Mouse (Mus musculus) thymus, postnatal 0 days (tissue): ENCODE results near the gene Mrtfa. TPM values are rescaled to one million over a fixed set of nuclear protein-coding genes. Genes with fewer than 3 reads are reported as not detected.

ENCODE experiments used
- DNase-seq: peaks from one replicate; pipeline ENCODE4 v3.0.0-alpha.2; 2015; ENCODE audit warnings: low spot score
- polyA plus RNA-seq: library from polyadenylated mRNA; unstranded; fragments of >200 nt; fragmentation: Nextera tagmentation; extraction: Ambion mirVana; gene quantifications from 2 replicates; pipeline ENCODE4 v1.2.1, GENCODE M21; 2015

The Mrtfa gene
- polyA plus RNA-seq, 1 experiment from 2014 or later = 19.0 TPM

GRCm38 (mm10) chr15:81156453-81156852 is 34.1 kb downstream of the Mrtfa start:
- no peak for DNase-seq

- no peak for DNase-seq
These were observed 34.7 kb downstream of the Mrtfa start for GRCm38 (mm10) chr15:81155845-81156244.

GRCm38 (mm10) chr15:81154846-81155624 is 35.5 kb downstream of the Mrtfa start:
- DNase-seq = no peak

- DNase-seq = peak; percentile 46
These were observed 48.5 kb downstream of the Mrtfa start for GRCm38 (mm10) chr15:81141956-81142576.

GRCm38 (mm10) chr15:81140004-81140403 is 50.6 kb downstream of the Mrtfa start:
- DNase-seq = no peak

- DNase-seq = no peak
These were observed 53.3 kb downstream of the Mrtfa start for GRCm38 (mm10) chr15:81137298-81137697.

- DNase-seq = no peak
These were observed 56.8 kb downstream of the Mrtfa start for GRCm38 (mm10) chr15:81133781-81134180.

GRCm38 (mm10) chr15:81131152-81131551 is 59.4 kb downstream of the Mrtfa start:
- peak; percentile 12 for DNase-seq

- no peak for DNase-seq
These were observed 60.6 kb downstream of the Mrtfa start for GRCm38 (mm10) chr15:81129970-81130369.

GRCm38 (mm10) chr15:81128155-81128838 is 62.3 kb downstream of the Mrtfa start:
- DNase-seq = no peak

GRCm38 (mm10) chr15:81124282-81124681 is 66.3 kb downstream of the Mrtfa start:
- DNase-seq = no peak

GRCm38 (mm10) chr15:81123122-81123521 is 67.4 kb downstream of the Mrtfa start:
- DNase-seq = no peak

- DNase-seq = no peak
These were observed 68.0 kb downstream of the Mrtfa start for GRCm38 (mm10) chr15:81122535-81122934.

GRCm38 (mm10) chr15:81122078-81122477 is 68.5 kb downstream of the Mrtfa start:
- DNase-seq = no peak

- no peak for DNase-seq
These were observed 69.6 kb downstream of the Mrtfa start for GRCm38 (mm10) chr15:81120946-81121345.

GRCm38 (mm10) chr15:81120140-81120539 is 70.4 kb downstream of the Mrtfa start:
- DNase-seq = no peak

- DNase-seq = no peak
These were observed 72.3 kb downstream of the Mrtfa start for GRCm38 (mm10) chr15:81118226-81118625.

- DNase-seq = no peak
These were observed 78.0 kb downstream of the Mrtfa start for GRCm38 (mm10) chr15:81112589-81112988.

- no peak for DNase-seq
These were observed 80.2 kb downstream of the Mrtfa start for GRCm38 (mm10) chr15:81110315-81110714.

- peak; percentile 18 for DNase-seq
These were observed 84.6 kb downstream of the Mrtfa start for GRCm38 (mm10) chr15:81105962-81106361.

- DNase-seq = peak; percentile 82
These were observed 85.8 kb downstream of the Mrtfa start for GRCm38 (mm10) chr15:81104585-81105259.

GRCm38 (mm10) chr15:81103500-81103899 is 87.1 kb downstream of the Mrtfa start:
- no peak for DNase-seq
